Mouse (Mus musculus): ENCODE measurements around the gene Lta. TPM values are rescaled to one million over a fixed set of nuclear protein-coding genes. Genes with fewer than 3 reads are reported as not detected.

Gene Lta
- total RNA-seq (2021): under 1 TPM; 0.23 to 0.60 TPM
- long read RNA-seq, experiment 1, partial matches to known transcripts: 0 of 1 reads
- long read RNA-seq, experiment 1, other reads (novel, unspliced or antisense): 1 of 1 reads
- long read RNA-seq, experiment 2: 0 reads

DNA sequence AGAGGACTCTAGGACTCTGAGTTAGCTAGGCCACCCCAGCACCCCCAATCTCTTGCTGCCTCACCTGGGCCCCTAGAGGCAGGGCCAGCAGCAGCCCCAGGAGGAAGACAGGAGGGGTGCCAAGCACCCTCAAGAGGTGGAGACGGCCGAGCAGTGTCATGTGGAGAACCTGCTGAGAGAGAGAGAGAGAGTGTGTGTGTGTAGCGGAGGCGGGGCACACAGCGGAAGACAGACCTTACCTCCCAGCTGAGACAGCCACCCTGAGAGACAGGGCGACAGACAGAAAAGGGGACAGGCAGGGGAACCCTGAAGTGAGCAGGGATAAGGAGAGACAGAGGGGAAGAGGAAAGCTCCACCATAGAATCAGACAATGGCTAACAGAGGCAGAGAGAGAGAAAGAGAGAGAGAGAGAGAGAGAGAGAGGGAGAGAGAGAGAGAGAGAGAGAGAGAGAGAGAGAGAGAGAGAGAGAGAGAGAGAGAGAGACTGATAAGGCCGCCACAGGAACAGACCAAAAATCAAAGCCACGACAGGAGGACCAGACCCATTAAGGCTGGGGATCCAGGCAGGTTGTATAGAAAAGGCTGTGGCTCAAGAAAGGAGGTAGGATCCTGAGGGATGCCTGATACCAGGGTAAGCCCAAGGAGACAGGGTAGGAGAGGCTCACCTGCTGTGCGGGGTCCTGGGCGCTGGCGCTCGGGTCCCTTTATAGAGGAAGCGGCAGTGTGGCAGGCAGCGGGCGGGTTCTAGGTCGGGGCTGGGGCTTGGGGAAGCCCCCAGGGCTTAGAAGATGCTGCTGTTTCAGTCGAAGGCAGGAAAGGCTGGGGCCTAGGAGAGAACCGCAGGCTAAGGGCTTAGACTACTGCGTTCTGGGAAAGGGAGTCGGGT is at the start of gene Lta:
TSS of gene Lta (minus strand) at position 858 of the 886 bp plus-strand sequence.
- DNase-seq (ENCODE audit: low spot score in 2 of 2): no peak

- peak in 1 of 2 experiments; percentile 60 for DNase-seq (ENCODE audit: low spot score in 2 of 2)
These were observed 49.3 kb upstream of the Lta start for GRCm38 (mm10) chr17:35254241-35255098.

- DNase-seq (ENCODE audit: low spot score in 2 of 2): no peak
These were observed 48.3 kb upstream of the Lta start for GRCm38 (mm10) chr17:35253293-35254093.

DNA sequence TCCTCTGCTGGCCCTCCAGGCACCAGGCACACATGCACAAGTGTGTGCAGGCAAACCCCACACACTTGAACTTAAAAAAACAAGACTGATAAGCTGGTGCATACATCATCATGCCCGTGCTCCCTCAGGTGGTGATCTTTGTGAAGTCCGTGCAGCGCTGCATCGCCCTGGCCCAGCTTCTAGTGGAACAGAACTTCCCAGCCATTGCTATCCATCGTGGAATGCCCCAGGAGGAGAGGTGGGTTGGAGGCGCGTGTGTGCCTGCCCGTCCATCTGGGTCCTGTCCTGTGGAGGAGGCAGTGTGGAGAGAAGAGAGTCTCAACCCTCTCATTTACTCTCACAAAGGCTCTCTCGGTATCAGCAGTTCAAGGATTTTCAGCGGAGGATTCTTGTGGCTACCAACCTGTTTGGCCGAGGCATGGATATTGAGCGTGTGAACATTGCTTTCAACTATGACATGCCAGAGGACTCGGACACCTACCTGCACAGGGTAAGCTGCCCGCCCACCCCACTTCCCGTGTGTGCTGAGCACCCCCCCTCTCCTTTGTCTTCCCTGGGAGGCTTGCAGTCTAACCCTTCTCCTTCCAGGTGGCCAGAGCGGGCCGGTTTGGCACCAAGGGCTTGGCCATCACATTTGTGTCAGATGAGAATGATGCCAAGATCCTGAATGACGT is 47.6 kb upstream of the Lta start:
- no peak for DNase-seq (ENCODE audit: low spot score in 2 of 2)

DNA sequence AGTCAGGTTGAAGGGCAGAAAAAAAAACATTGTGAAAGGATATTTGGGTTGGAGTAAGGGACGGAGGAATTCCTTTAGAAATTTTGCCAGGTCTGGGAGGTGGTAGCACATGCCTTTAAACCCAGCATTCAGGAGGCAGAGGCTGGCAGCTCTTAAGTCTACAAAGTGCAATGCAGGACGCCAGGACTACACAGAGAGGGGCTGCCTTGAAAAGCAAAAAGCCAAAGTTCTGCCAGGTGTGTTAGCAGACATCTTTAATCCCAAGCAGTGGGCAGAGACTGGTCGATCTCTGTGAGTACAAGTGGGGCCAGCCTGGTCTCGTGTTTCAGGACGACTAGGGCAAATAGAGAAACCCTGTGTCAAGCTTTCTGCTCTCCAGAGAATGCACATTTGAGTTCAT is 46.8 kb upstream of the Lta start:
- no peak for DNase-seq (ENCODE audit: low spot score in 2 of 2)

- DNase-seq (ENCODE audit: low spot score in 2 of 2): no peak
These were observed 46.1 kb upstream of the Lta start for GRCm38 (mm10) chr17:35251162-35251719.

GRCm38 (mm10) chr17:35250348-35251120 is 45.4 kb upstream of the Lta start:
- DNase-seq (ENCODE audit: low spot score in 2 of 2): no peak

GRCm38 (mm10) chr17:35249451-35250197 is 44.5 kb upstream of the Lta start:
- DNase-seq (ENCODE audit: low spot score in 2 of 2): no peak

- no peak for DNase-seq (ENCODE audit: low spot score in 2 of 2)
These were observed 43.8 kb upstream of the Lta start for GRCm38 (mm10) chr17:35248986-35249385.

GRCm38 (mm10) chr17:35247144-35247543 is 42.0 kb upstream of the Lta start:
- DNase-seq (ENCODE audit: low spot score in 2 of 2): no peak

DNA sequence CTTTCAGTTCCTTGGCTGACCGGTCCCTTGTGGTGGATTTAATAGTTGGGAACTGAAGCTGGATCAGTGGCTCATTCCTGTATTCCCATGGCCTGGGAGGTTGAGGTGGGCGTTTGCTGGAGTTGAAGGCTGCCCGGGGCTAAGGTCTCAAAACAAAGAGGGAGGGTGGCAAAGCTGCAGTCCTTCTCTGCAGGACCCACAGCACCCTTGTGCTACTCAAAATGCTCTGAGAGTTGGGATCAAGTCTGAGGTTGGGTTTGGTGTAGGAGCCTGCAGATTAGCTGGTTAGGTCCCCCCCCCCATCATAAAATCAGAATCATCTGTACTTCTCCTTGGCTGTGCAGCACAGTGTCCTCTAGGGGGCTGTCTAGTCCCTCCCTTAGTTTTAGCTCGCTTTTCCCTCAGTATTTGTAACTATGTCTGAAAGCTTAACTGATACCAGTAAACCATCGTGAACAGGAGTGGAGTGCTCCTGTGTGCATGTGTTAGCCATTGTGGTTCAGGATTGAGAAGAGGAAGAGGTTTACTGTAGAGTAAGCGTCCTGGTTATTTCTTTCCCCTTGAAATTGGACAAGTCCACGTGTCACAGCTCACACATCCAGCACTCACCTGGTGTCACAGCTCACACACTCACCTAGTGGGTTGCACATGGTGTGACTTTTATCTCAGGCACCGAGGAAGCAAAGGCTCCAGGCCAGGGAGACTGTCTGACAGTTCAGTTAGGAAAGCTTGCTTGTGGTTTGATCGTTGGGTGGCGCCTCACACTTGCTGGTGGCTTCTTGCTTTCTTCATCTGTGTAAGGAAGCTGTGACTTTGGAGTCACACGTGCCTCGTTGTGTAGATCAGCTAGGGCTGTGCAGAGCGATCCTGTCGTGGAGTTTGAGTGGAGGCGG is 40.8 kb upstream of the Lta start:
- no peak for DNase-seq (ENCODE audit: low spot score in 2 of 2)

DNA sequence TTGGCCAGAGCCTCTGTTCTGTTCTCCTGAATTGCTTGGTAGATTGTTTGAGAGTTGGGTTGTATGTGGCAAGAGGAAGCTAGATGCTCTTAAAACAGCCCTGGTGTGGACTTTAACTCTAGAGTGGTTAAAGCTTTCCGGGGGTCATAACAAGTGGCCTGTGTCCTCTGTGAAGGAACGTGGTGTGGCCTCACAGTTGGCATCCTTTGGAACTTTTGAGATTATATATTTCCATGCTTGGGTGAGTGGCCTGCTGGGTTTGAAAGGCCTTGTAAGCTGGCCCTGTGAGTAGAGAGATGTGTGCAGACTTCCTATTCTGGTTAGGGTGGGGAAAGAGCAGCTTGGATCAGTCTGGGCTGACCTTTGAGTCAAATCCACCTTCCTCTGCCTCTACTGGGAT is 39.8 kb upstream of the Lta start:
- DNase-seq (ENCODE audit: low spot score in 2 of 2): no peak

GRCm38 (mm10) chr17:35243086-35243485 is 37.9 kb upstream of the Lta start:
- peak; percentile 59 to 63 for DNase-seq (ENCODE audit: low spot score in 2 of 2)

GRCm38 (mm10) chr17:35242015-35242941 is 37.1 kb upstream of the Lta start:
- peak; percentile 52 to 73 for DNase-seq (ENCODE audit: low spot score in 2 of 2)

- peak; percentile 96 for DNase-seq (ENCODE audit: low spot score in 2 of 2)
These were observed 36.3 kb upstream of the Lta start, which contains the start of gene Ddx39b for GRCm38 (mm10) chr17:35241305-35242014. Gene Ddx39b, plus strand, starts transcription at chr17:35241746.

All from left cerebral cortex, adult 18-20 months (tissue).